Mouse (Mus musculus) cerebellum, postnatal 14 days (tissue): ENCODE data around the gene Gtf2ird2.

Experiments used
- DNase-seq, 2 experiments: peaks; one replicate each; pipeline ENCODE4 v3.0.0; 2021; ENCODE audit warnings: mixed read lengths in 2 of 2

Gtf2ird2 gene

GRCm38 (mm10) chr5:134270566-134270965 lies 86.7 kb downstream of the Gtf2ird2 start:
- DNase-seq, result no peak

- DNase-seq, result no peak
These were observed 87.6 kb downstream of the Gtf2ird2 start for GRCm38 (mm10) chr5:134271421-134271820.

- DNase-seq, result no peak
These were observed 88.9 kb downstream of the Gtf2ird2 start for GRCm38 (mm10) chr5:134272761-134273160.

- no peak for DNase-seq
These were observed 89.9 kb downstream of the Gtf2ird2 start for GRCm38 (mm10) chr5:134273761-134274160.
